Mouse (Mus musculus): Measurements from ENCODE around the gene Zranb1. TPM values are rescaled to one million over a fixed set of nuclear protein-coding genes. Genes with fewer than 3 reads are reported as not detected.

Gene Zranb1
- polyA plus RNA-seq, 1 experiment = 46.0 TPM

DNA sequence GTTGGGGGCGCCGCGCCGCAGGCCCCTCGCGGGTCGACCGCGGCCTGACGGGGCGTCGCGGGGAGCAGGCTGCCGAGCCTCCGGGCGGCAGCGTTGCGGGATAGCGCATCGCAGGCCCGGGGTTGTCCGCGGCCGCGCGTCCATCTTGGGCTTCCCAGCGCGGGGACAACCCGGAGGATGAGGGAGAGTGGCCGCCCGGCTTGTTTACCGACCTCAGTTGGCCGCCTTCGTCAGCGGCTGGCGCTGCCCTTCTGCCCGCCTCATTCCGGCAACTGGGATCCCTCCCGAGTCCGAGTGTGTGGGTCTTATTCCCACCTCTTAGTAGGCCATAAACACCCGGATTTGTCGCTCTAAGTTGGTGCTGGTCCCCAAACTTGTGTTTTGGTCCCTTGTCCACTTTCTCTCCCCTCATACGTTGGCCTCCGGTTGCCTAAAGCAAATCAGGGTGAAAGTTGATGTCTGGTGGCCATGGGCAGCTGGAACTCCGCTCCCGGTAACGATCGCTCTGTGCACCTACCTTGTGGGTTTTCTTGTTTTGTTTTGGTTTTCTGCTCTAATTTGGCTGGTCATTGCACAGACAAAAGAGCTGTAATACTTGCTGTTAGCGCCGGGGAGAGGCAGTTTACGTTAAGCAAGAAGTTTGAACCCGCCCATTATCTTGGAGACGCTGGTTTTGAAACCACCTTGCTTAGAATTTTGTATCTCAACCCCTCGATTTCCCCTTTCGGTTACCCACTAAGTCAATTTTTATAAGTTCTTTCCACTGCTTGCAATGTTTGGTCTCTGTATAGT, 814 bp downstream of the Zranb1 start:
- Histone ChIP-seq H3K4me3 (replicated peaks; ENCODE audit: insufficient read depth, low read depth, low read length) (peak overlapping the region; percentile 91), H3K27ac (ENCODE audit: insufficient read depth, low read length) (peak overlapping the region; percentile 81), H3K4me1 (ENCODE audit: control insufficient read depth, insufficient read depth, low read length) (no peaks in the 10 kb centered on the region), H3K27me3 (ENCODE audit: control insufficient read depth, insufficient read depth, low read length) (no peaks in the 10 kb centered on the region)
- no peak for TF ChIP-seq CTCF (IDR thresholded peaks at IDR 0.05; ENCODE audit: borderline replicate concordance, insufficient read depth, low read depth, low read length)
- 0 out of 2 replicates have a peak, but pooled peaks have one; percentile 19 for TF ChIP-seq POLR2A (IDR thresholded peaks at IDR 0.05; ENCODE audit: borderline replicate concordance, insufficient read depth, low read length)
- under 1% methylated on average over 55 of the region's 55 CpGs for WGBS
- peak; percentile 61 to 68 for DNase-seq

DNA sequence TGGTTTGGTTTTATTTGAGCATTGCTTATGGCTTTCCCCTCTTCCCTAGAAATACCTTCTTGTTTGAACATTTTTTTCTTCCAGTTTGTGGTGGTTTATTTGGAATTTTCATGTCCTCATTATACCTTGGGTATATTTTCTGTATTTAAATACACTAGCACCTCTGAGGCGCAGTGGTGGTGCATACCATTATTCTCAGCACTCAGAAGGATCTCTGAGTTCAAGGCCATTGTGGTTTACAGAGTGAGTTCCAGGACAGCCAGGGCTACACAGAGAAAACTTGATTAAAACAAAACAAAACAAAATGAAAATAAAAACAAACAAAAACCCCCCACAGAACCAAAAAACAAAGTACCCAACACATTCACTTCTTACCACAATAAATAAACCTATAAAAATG, 2.4 kb downstream of the Zranb1 start:
- no peak overlapping the region for H3K4me3 ChIP-seq (replicated peaks; ENCODE audit: insufficient read depth, low read depth, low read length)
- 72% methylated on average over 1 of the region's 1 CpGs for WGBS
- no peak overlapping the region for H3K27ac ChIP-seq (ENCODE audit: insufficient read depth, low read length)
- TF ChIP-seq POLR2A (IDR thresholded peaks at IDR 0.05; ENCODE audit: borderline replicate concordance, insufficient read depth, low read length) (no peak), CTCF (IDR thresholded peaks at IDR 0.05; ENCODE audit: borderline replicate concordance, insufficient read depth, low read depth, low read length) (no peak)
- DNase-seq = no peak
- no peaks in the 10 kb centered on the region for H3K4me1 ChIP-seq (ENCODE audit: control insufficient read depth, insufficient read depth, low read length)
- no peaks in the 10 kb centered on the region for H3K27me3 ChIP-seq (ENCODE audit: control insufficient read depth, insufficient read depth, low read length)

DNA sequence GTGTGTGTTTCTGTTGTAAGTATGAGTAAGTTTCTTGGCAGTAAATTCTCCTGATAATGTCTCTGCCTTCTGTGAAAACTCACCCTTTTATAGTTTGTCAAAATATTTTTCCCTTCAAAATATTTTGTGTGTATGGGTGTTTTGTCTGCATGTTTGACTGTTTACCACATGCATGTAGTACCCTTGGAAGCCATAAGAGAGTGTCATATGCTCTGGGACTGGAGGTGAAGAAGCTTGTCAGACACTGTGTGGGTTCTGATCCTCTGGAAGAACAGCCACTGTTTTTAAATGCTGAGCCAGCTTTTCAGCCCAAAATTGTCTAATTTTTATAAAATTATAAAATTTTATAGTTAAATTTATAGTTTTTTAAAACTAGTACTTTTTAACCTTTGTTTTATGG, 3.8 kb downstream of the Zranb1 start:
- no peaks in the 10 kb centered on the region for H3K27me3 ChIP-seq (ENCODE audit: control insufficient read depth, insufficient read depth, low read length)
- no peak overlapping the region for H3K27ac ChIP-seq (ENCODE audit: insufficient read depth, low read length)
- no peak overlapping the region for H3K4me3 ChIP-seq (replicated peaks; ENCODE audit: insufficient read depth, low read depth, low read length)
- no peaks in the 10 kb centered on the region for H3K4me1 ChIP-seq (ENCODE audit: control insufficient read depth, insufficient read depth, low read length)
- TF ChIP-seq CTCF (IDR thresholded peaks at IDR 0.05; ENCODE audit: borderline replicate concordance, insufficient read depth, low read depth, low read length) (no peak), POLR2A (IDR thresholded peaks at IDR 0.05; ENCODE audit: borderline replicate concordance, insufficient read depth, low read length) (no peak)
- DNase-seq = no peak

DNA sequence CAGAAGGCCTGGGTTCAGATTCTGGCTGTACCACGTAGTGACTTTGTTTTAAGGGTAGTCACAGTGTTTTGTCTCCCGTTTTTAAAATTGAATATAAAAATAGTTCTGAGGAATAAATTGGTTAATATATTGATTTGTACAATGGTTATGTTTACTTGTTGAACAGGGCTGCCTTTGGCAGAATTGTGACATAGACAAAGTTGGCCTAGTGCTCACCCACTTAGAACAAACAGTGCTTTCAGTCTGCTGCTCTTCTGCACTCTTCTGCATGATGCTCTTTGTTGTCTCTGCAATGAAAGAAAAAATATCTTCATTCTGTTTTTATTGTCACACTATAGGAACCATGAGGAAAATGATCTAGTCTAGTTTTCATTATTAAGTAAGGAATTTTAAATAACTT, 8.2 kb downstream of the Zranb1 start:
- DNase-seq = no peak
- Histone ChIP-seq H3K4me1 (ENCODE audit: control insufficient read depth, insufficient read depth, low read length) (peaks cover 8% of the 10 kb centered on the region; the same call in 1 of the 2 replicates), H3K4me3 (replicated peaks; ENCODE audit: insufficient read depth, low read depth, low read length) (no peak overlapping the region), H3K27me3 (ENCODE audit: control insufficient read depth, insufficient read depth, low read length) (no peaks in the 10 kb centered on the region), H3K27ac (ENCODE audit: insufficient read depth, low read length) (no peak overlapping the region)
- 73% methylated on average over 2 of the region's 2 CpGs for WGBS
- TF ChIP-seq POLR2A (IDR thresholded peaks at IDR 0.05; ENCODE audit: borderline replicate concordance, insufficient read depth, low read length) (no peak), CTCF (IDR thresholded peaks at IDR 0.05; ENCODE audit: borderline replicate concordance, insufficient read depth, low read depth, low read length) (no peak)

DNA sequence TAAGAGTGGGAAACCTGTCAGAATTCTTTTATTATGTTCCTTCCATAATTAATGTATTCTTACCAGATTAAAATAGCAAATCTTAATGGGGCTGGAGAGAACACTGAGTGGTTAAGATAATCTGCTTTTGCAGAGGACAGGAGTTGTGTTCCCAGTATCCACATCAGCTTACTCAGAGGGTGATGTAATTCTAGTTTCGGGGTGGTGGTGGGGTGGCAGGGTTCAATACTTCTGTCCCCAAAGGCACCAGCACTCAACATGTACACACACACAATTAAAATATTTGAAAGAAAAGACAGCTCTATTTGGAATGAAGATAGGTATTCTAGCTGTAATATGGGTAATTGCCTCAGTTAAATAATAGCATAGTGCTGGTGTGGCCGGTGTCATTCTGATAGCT, 9.6 kb downstream of the Zranb1 start:
- no peak overlapping the region for H3K4me3 ChIP-seq (replicated peaks; ENCODE audit: insufficient read depth, low read depth, low read length)
- no peak for DNase-seq
- peaks cover 8% of the 10 kb centered on the region; the same call in 1 of the 2 replicates for H3K4me1 ChIP-seq (ENCODE audit: control insufficient read depth, insufficient read depth, low read length)
- H3K27me3 ChIP-seq (ENCODE audit: control insufficient read depth, insufficient read depth, low read length) = no peaks in the 10 kb centered on the region
- WGBS = 77% methylated on average over 2 of the region's 2 CpGs
- no peak for TF ChIP-seq CTCF (IDR thresholded peaks at IDR 0.05; ENCODE audit: borderline replicate concordance, insufficient read depth, low read depth, low read length)
- no peak for TF ChIP-seq POLR2A (IDR thresholded peaks at IDR 0.05; ENCODE audit: borderline replicate concordance, insufficient read depth, low read length)
- no peak overlapping the region for H3K27ac ChIP-seq (ENCODE audit: insufficient read depth, low read length)

DNA sequence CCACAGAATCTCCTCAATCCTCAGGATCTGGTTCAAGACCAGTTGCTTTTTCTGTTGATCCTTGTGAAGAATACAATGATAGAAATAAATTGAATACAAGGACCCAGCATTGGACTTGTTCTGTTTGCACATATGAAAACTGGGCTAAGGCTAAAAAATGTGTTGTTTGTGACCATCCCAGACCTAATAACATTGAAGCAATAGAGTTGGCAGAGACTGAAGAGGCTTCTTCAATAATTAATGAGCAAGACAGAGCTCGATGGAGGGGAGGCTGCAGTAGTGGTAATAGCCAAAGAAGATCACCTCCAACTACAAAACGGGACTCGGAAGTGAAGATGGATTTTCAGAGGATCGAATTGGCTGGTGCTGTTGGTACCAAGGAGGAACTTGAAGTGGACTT, 19.0 kb downstream of the Zranb1 start:
- WGBS = 63% methylated on average over 4 of the region's 4 CpGs
- TF ChIP-seq POLR2A (IDR thresholded peaks at IDR 0.05; ENCODE audit: borderline replicate concordance, insufficient read depth, low read length) (no peak), CTCF (IDR thresholded peaks at IDR 0.05; ENCODE audit: borderline replicate concordance, insufficient read depth, low read depth, low read length) (no peak)
- H3K4me3 ChIP-seq (replicated peaks; ENCODE audit: insufficient read depth, low read depth, low read length) = no peak overlapping the region
- H3K27ac ChIP-seq (ENCODE audit: insufficient read depth, low read length) = no peak overlapping the region
- peaks cover 3% of the 10 kb centered on the region; the same call in 1 of the 2 replicates for H3K4me1 ChIP-seq (ENCODE audit: control insufficient read depth, insufficient read depth, low read length)
- DNase-seq = no peak
- H3K27me3 ChIP-seq (ENCODE audit: control insufficient read depth, insufficient read depth, low read length) = no peaks in the 10 kb centered on the region

DNA sequence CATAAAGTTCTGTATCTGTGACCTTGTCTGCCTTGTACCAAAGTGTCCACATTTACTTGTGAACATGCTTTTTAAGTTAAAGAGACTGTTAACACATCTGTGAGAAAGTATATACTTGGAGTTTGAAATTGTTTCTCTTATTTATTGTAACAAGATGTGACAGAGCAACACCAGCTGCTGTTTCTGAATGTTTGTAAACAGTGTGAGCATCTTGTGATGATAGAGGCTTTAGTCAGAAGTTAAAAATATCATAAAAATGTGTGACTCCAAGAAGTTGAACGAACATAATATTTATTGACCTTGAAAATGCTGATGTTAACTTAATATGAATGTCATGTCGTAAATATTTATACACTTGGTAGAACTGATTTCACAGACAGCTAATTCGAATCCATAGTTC, 19.7 kb downstream of the Zranb1 start:
- Histone ChIP-seq H3K4me1 (ENCODE audit: control insufficient read depth, insufficient read depth, low read length) (peaks cover 3% of the 10 kb centered on the region; the same call in 1 of the 2 replicates), H3K27ac (ENCODE audit: insufficient read depth, low read length) (no peak overlapping the region), H3K27me3 (ENCODE audit: control insufficient read depth, insufficient read depth, low read length) (no peaks in the 10 kb centered on the region), H3K4me3 (replicated peaks; ENCODE audit: insufficient read depth, low read depth, low read length) (no peak overlapping the region)
- TF ChIP-seq POLR2A (IDR thresholded peaks at IDR 0.05; ENCODE audit: borderline replicate concordance, insufficient read depth, low read length) (no peak), CTCF (IDR thresholded peaks at IDR 0.05; ENCODE audit: borderline replicate concordance, insufficient read depth, low read depth, low read length) (no peak)
- WGBS = 85% methylated on average over 3 of the region's 3 CpGs
- DNase-seq = no peak

DNA sequence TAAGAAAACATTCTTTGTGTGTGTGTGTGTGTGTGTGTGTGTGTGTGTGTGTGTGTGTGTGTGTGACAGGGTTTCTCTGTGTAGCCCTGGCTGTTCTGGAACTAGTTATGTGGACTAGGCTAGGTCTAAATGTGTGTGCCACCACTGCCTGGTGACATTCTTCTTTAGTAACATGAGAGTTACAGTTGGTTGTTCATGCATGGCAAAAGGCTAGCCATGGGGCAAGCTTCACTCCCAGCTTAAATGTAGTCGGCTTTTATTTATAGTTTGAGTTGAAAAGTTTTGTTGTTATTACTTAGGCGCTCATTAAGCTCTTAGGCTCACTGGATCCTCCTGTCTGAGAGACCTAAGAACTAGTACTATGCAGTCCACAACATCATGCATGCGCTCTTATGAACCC, 33.5 kb downstream of the Zranb1 start:
- Histone ChIP-seq H3K27me3 (ENCODE audit: control insufficient read depth, insufficient read depth, low read length) (no peaks in the 10 kb centered on the region), H3K4me1 (ENCODE audit: control insufficient read depth, insufficient read depth, low read length) (no peaks in the 10 kb centered on the region), H3K27ac (ENCODE audit: insufficient read depth, low read length) (no peak overlapping the region), H3K4me3 (replicated peaks; ENCODE audit: insufficient read depth, low read depth, low read length) (no peak overlapping the region)
- TF ChIP-seq POLR2A (IDR thresholded peaks at IDR 0.05; ENCODE audit: borderline replicate concordance, insufficient read depth, low read length) (no peak), CTCF (IDR thresholded peaks at IDR 0.05; ENCODE audit: borderline replicate concordance, insufficient read depth, low read depth, low read length) (no peak)
- 85% methylated on average over 3 of the region's 3 CpGs for WGBS
- no peak for DNase-seq
